Mouse (Mus musculus) spleen, adult 2 months (tissue): ENCODE results near the gene Zfp871. TPM values are rescaled to one million over a fixed set of nuclear protein-coding genes. Genes with fewer than 3 reads are reported as not detected.

ENCODE experiments used
- DNase-seq, 2 experiments: peaks; one replicate each; pipeline versions ENCODE4 v3.0.0 to v3.0.0-alpha.2; 2012 to 2021; ENCODE audit warnings: low spot score in 2 of 2, low read depth in 1 of 2
- H3K27ac ChIP-seq: fragments of 200-500 bp; 2 replicates; pipeline ENCODE4 v1.5.1; 2012; ENCODE audit warnings: low read length, inconsistent platforms; ENCODE audit not compliant: insufficient read depth
- H3K27me3 ChIP-seq: fragments of 200-500 bp; 2 replicates; pipeline ENCODE4 v1.6.1; 2012; ENCODE audit warnings: mild to moderate bottlenecking, moderate library complexity, low read length, inconsistent platforms; ENCODE audit not compliant: control insufficient read depth, insufficient read depth
- H3K36me3 ChIP-seq: fragments of 200-500 bp; 2 replicates; pipeline ENCODE4 v1.6.1; 2012; ENCODE audit warnings: mild to moderate bottlenecking, low read length, inconsistent platforms; ENCODE audit not compliant: control insufficient read depth, insufficient read depth
- H3K4me1 ChIP-seq: fragments of 200-500 bp; 2 replicates; pipeline ENCODE4 v1.6.1; 2011; ENCODE audit warnings: inconsistent platforms; ENCODE audit not compliant: control insufficient read depth, insufficient read depth, insufficient read length
- H3K4me3 ChIP-seq: fragments of 200-500 bp; 2 replicates; pipeline ENCODE4 v1.5.1; 2011; ENCODE audit warnings: mild to moderate bottlenecking, inconsistent platforms; ENCODE audit not compliant: insufficient read depth, insufficient read length; ENCODE audit errors: extremely low read depth
- CTCF ChIP-seq: fragments of 200-500 bp; IDR thresholded peaks from 2 replicates; pipeline ENCODE4 v1.5.1; 2011; ENCODE audit warnings: mild to moderate bottlenecking, inconsistent platforms; ENCODE audit not compliant: insufficient read depth, insufficient read length, insufficient replicate concordance; ENCODE audit errors: extremely low read depth
- POLR2A ChIP-seq: fragments of 200-500 bp; IDR thresholded peaks from 2 replicates; pipeline ENCODE4 v1.6.1; 2011; ENCODE audit warnings: low read depth, low read length, inconsistent platforms
- WGBS: fragments of 180-500 bp; shearing (Covaris S2); methylation state at CpG from one replicate; pipeline ENCODE4 v1.1.7; 2018; 5-methylcytosine and 5-hydroxymethylcytosine counted together
- polyA plus RNA-seq: library from polyadenylated mRNA; depleted of rRNA; stranded (reverse); fragments of >200 nt; gene quantifications from 2 replicates; pipeline ENCODE4 v1.2.3, GENCODE M21; 2012

The Zfp871 gene
- polyA plus RNA-seq, 1 experiment, result 10.1 TPM

DNA sequence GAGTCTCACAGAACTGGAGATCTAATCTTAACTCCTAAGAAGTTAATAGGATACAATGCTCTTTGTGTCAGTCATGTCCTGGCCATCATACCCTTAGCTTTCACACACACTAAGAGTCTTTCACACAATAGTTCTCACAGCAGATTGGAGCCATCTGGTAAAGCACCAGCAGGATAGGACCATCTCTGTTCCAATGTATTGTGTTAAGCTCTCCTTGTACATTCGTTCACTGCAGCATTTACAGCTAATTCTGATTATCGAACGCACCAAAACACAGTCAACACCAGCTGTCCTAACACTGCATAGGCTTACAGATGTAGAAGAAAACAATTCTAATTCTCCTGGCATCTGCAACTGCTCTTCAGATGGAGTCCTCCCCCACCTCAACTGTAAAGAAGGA lies 10.5 kb downstream of the Zfp871 start:
- Histone ChIP-seq H3K27me3 (no peaks in the 10 kb centered on the region), H3K27ac (no peak overlapping the region), H3K4me3 (no peak overlapping the region), H3K36me3 (peaks cover 30% of the 10 kb centered on the region), H3K4me1 (no peaks in the 10 kb centered on the region)
- WGBS, result 96% methylated on average over 3 of the region's 3 CpGs
- TF ChIP-seq CTCF (no peak), POLR2A (no peak)
- DNase-seq, result no peak

DNA sequence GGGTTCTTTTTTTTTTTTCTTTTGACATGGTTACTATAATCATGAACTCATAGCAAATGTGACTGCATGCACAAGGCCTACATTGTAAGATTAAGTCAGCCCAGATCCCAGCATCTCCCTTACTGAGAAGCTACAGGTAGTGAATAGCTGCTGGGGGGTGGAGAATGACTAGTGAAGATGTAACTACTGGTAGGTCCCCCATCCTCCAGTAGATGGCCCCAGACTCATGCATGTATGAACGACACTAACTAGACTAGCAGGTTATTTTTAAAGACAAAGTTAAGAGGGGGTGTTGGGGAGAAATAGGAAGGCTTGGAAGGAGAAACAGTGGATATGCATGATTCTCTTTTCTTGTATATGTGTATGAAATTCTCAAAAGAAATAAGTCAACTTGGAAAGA lies 16.9 kb downstream of the Zfp871 start:
- TF ChIP-seq CTCF (no peak), POLR2A (no peak)
- Histone ChIP-seq H3K4me1 (no peaks in the 10 kb centered on the region), H3K27me3 (no peaks in the 10 kb centered on the region), H3K36me3 (peaks cover 31% of the 10 kb centered on the region), H3K4me3 (no peak overlapping the region), H3K27ac (no peak overlapping the region)
- WGBS, result 38% methylated on average over 1 of the region's 1 CpGs
- DNase-seq, result no peak

DNA sequence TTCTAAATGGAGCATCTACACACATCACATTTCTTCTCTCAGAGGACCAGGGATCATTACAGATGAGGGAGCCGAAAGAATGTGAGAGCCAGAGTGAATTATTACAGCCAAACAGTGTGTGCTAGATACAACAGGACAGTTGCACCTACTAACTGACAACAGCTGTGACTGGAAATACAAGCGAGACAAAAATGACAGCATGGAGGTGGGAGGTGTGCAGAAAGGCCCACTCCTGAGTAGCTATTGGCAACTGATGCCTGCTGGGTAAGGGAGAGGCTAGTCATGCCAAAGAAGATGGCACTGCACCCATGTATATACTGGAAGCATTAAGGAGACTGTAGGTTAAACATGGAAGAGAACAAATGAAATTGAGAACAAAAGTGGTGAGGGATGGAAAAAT lies 21.7 kb downstream of the Zfp871 start:
- Histone ChIP-seq H3K36me3 (peaks cover 14% of the 10 kb centered on the region), H3K27me3 (no peaks in the 10 kb centered on the region), H3K4me1 (no peaks in the 10 kb centered on the region), H3K27ac (no peak overlapping the region), H3K4me3 (no peak overlapping the region)
- WGBS, result 97% methylated on average over 2 of the region's 2 CpGs
- no peak for DNase-seq
- TF ChIP-seq POLR2A (no peak), CTCF (no peak)

GRCm38 (mm10) chr17:32757331-32757730 lies 30.8 kb downstream of the Zfp871 start:
- Histone ChIP-seq H3K4me1 (no peaks in the 10 kb centered on the region), H3K27ac (no peak overlapping the region), H3K27me3 (no peaks in the 10 kb centered on the region), H3K4me3 (no peak overlapping the region), H3K36me3 (no peaks in the 10 kb centered on the region)
- TF ChIP-seq CTCF (no peak), POLR2A (no peak)
- no peak for DNase-seq
- WGBS, result 62% methylated on average over 5 of the region's 5 CpGs

DNA sequence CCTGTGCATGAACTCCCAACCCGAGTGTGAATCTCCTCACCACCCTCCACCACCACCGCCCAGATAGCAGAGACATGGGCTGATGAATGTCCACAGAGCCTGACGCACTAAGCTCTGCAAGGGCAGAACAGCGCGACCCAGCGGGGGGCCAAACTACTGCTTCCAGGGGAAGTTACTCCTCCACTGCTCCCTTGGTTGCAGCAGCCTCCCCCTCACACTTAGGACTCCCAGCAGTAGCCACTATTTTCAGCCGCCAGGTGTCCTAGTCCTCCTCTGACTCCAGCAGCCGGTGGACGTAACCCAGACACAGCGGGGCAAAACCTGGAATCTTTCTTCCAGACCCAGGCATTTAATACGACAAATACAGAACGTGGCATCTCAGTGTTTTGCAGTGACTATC lies 34.5 kb downstream of the Zfp871 start:
- H3K4me3 ChIP-seq, result no peak overlapping the region
- 36% methylated on average over 12 of the region's 12 CpGs for WGBS
- no peak for DNase-seq
- no peak for TF ChIP-seq CTCF
- TF ChIP-seq POLR2A, result no peak
- H3K36me3 ChIP-seq, result no peaks in the 10 kb centered on the region
- no peaks in the 10 kb centered on the region for H3K27me3 ChIP-seq
- H3K27ac ChIP-seq, result no peak overlapping the region
- no peaks in the 10 kb centered on the region for H3K4me1 ChIP-seq

DNA sequence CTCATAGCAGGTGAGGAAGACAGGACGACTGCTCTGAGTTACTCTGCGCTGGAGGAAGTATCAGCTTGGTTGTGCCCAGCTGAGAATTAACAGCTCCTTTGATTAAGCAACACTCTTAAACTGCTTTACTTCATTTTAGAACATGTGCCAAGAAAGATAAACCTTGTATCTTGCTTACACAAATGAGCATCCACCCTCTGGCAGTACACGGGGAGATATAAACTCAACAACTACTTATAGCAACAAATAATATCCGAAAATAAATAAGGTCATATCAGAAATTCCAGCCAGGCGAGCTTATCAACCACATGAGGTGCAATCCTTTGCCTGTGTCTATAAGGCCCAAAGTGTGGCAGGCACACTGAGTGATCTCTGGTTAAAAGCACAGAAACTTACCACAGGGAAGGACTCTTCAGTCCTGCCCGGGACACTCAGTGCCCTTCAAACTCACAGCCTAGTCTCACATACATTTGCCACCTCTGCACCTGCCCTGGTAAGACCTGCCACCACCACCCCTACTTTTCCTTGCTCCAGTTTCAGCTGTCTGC lies 35.2 kb downstream of the Zfp871 start:
- no peak for DNase-seq
- no peak overlapping the region for H3K4me3 ChIP-seq
- no peaks in the 10 kb centered on the region for H3K27me3 ChIP-seq
- H3K4me1 ChIP-seq, result no peaks in the 10 kb centered on the region
- 69% methylated on average over 6 of the region's 6 CpGs for WGBS
- no peak for TF ChIP-seq CTCF
- no peak for TF ChIP-seq POLR2A
- no peaks in the 10 kb centered on the region for H3K36me3 ChIP-seq
- H3K27ac ChIP-seq, result no peak overlapping the region

DNA sequence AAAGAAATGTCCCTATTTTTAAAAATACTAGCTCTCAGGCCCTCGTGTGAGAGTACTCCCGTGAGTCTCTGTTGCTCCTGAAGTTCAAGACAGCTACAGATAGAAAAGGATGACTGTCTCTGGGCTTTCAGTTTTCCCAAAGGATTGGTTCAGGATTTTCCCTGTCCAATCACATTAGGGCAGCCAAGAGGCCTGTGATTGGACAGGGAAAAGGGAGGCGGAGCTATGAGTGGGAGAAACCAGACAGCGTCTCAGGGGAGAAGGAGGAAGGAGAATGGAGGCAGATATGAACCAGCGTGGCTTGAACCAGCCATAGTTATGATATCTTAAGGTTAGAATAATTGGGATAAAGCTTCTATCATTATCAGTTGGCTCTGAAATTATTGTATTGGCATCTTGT lies 37.5 kb downstream of the Zfp871 start:
- 66% methylated on average over 5 of the region's 5 CpGs for WGBS
- no peak for TF ChIP-seq POLR2A
- TF ChIP-seq CTCF, result no peak
- no peak overlapping the region for H3K4me3 ChIP-seq
- no peaks in the 10 kb centered on the region for H3K36me3 ChIP-seq
- no peak overlapping the region for H3K27ac ChIP-seq
- no peak for DNase-seq
- no peaks in the 10 kb centered on the region for H3K4me1 ChIP-seq
- H3K27me3 ChIP-seq, result no peaks in the 10 kb centered on the region
